12 mouse cellular contexts compared by ENCODE assay signal in the genomic region with DNA sequence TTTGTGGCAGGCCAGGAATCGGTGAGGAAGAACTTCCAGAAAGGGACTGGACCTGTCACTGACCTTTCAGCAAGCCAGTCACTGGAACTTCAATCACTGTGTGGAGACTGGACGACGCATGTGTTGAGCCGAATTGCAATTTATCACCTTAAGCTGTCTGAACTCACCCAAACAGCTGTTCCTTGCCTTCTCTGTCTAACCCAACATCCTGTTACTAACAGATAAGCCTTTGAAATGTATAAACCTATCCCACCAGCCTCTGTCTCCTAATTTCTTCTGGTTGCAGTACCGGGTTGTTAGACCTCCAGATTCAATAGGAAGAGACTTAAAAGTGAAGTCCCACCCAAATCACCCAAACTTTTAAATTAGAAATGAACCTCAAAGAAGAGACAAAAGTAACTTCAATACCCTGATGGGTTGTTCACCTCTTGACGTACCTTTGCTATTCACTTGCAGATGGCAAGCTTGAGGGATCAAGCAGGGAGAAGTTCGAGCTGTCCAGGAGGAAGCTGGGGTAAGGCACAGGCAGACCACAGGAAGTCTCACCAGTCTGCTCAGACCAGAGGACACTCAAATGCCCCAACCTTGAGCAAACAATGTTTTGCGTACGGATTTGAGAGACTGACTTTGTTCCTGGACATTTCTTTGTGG. TPM values are rescaled to one million over a fixed set of nuclear protein-coding genes. Genes with fewer than 3 reads are reported as not detected.
DNase-seq lines count a peak whose midpoint lies in the region; ATAC-seq and TF ChIP-seq lines count a peak whose summit lies in the region.
"Had no signal": no experiment of that assay in that cellular context is flagged by ENCODE, and none has a peak within 500 bp of the region (broad histone marks: within the 10 kb centered on the region; RNA-seq: fewer than 3 reads in every experiment).

No protein-coding gene starts in this region.

- 0 out of 2 replicates have a peak, but pooled peaks have one; percentile 9 for ATAC-seq in forebrain, postnatal 0 days

- H3K4me2 ChIP-seq in forebrain, postnatal 0 days (ENCODE audit: low read depth), result no peak overlapping the region
- H3K4me2 ChIP-seq: embryonic facial prominence, embryonic 15.5 days; limb, embryonic 15.5 days; neural tube, embryonic 13.5 days had no signal

- H3K9me3 ChIP-seq in forebrain, postnatal 0 days (ENCODE audit: low read length), result no peaks in the 10 kb centered on the region
- no peaks in the 10 kb centered on the region for H3K9me3 ChIP-seq in forebrain, embryonic 10.5 days
- H3K9me3 ChIP-seq: embryonic facial prominence, embryonic 15.5 days; limb, embryonic 15.5 days; neural tube, embryonic 13.5 days had no signal

- no peaks in the 10 kb centered on the region for H3K27me3 ChIP-seq in forebrain, postnatal 0 days (ENCODE audit: insufficient read depth, low read length)
- H3K27me3 ChIP-seq in forebrain, embryonic 10.5 days (ENCODE audit: poor library complexity, severe bottlenecking), result no peaks in the 10 kb centered on the region
- H3K27me3 ChIP-seq: embryonic facial prominence, embryonic 15.5 days; limb, embryonic 15.5 days had no signal

- no peaks in the 10 kb centered on the region for H3K36me3 ChIP-seq in forebrain, postnatal 0 days (ENCODE audit: insufficient read depth)
- no peaks in the 10 kb centered on the region for H3K36me3 ChIP-seq in forebrain, embryonic 10.5 days (replicated peaks)
- H3K36me3 ChIP-seq: embryonic facial prominence, embryonic 15.5 days; limb, embryonic 15.5 days; neural tube, embryonic 13.5 days had no signal

- H3K9ac ChIP-seq in forebrain, postnatal 0 days, result no peak overlapping the region
- H3K9ac ChIP-seq: embryonic facial prominence, embryonic 15.5 days; limb, embryonic 15.5 days; neural tube, embryonic 13.5 days had no signal

- WGBS in forebrain, postnatal 0 days, result 72% methylated on average over 9 of the region's 9 CpGs
- 71% methylated on average over 9 of the region's 9 CpGs for WGBS in forebrain, embryonic 10.5 days

- H3K4me3 ChIP-seq in forebrain, postnatal 0 days (ENCODE audit: low read depth, low read length), result no peak overlapping the region
- no peak overlapping the region for H3K4me3 ChIP-seq in forebrain, embryonic 10.5 days
- H3K4me3 ChIP-seq: embryonic facial prominence, embryonic 15.5 days; heart, adult 2 months; limb, embryonic 15.5 days; neural tube, embryonic 13.5 days had no signal

- no peak overlapping the region for H3K27ac ChIP-seq in forebrain, postnatal 0 days (ENCODE audit: low read depth, low read length)
- H3K27ac ChIP-seq in forebrain, embryonic 10.5 days, result no peak overlapping the region
- H3K27ac ChIP-seq: embryonic facial prominence, embryonic 15.5 days; heart, adult 2 months; limb, embryonic 15.5 days; neural tube, embryonic 13.5 days had no signal

- TF ChIP-seq CTCF in forebrain, postnatal 0 days (IDR thresholded peaks at IDR 0.05; ENCODE audit: low read depth), result no peak

- DNase-seq in forebrain, postnatal 0 days, result no peak
- DNase-seq in forebrain, embryonic 10.5 days (ENCODE audit: extremely low spot score, low spot score), result no peak
- peak; percentile 4 for DNase-seq in lung, postnatal 14 days
- no peak for DNase-seq in lung, postnatal 10 days
- peak; percentile 7 for DNase-seq in brain, adult 2 months (ENCODE audit: low read depth, low spot score)
- DNase-seq in naive thymus-derived CD4-positive, alpha-beta T cell, adult 2 months (ENCODE audit: low read depth), result peak; percentile 16
- DNase-seq in left cerebral cortex, adult 8-10 months (ENCODE audit: low spot score in 2 of 2), result no peak
- DNase-seq in cerebellum, postnatal 4 days (ENCODE audit: low spot score in 2 of 2), result no peak

- H3K4me1 ChIP-seq in forebrain, postnatal 0 days (ENCODE audit: insufficient read depth), result no peaks in the 10 kb centered on the region
- no peaks in the 10 kb centered on the region for H3K4me1 ChIP-seq in forebrain, embryonic 10.5 days
- H3K4me1 ChIP-seq: embryonic facial prominence, embryonic 15.5 days; limb, embryonic 15.5 days; neural tube, embryonic 13.5 days had no signal

RNA-seq across cellular contexts. Expression of a gene that starts 13.0 kb away (rescaled TPM):
- 70.9 and 84.2 TPM in 2 replicates for total RNA-seq in forebrain, postnatal 0 days (2014; rRNA removed)
- polyA plus RNA-seq in forebrain, postnatal 0 days (2015; fragmentation: Nextera tagmentation; extraction: Ambion mirVana), result 19.0 and 26.9 TPM in 2 replicates
- 49.5 and 51.2 TPM in 2 replicates for polyA plus RNA-seq in forebrain, embryonic 10.5 days (2016; fragmentation: Nextera tagmentation; extraction: Ambion mirVana)
- total RNA-seq in left cerebral cortex, adult 8-10 months (2022), result 10 to 100 TPM; 23.3 to 28.4 (median 25.9) TPM

RNA-seq across cellular contexts. Expression of a gene that starts 53.3 kb away (rescaled TPM):
- 21.8 and 24.6 TPM in 2 replicates for total RNA-seq in forebrain, postnatal 0 days (2014; rRNA removed)
- polyA plus RNA-seq in forebrain, postnatal 0 days (2015; fragmentation: Nextera tagmentation; extraction: Ambion mirVana), result 30.6 and 35.9 TPM in 2 replicates
- polyA plus RNA-seq in forebrain, embryonic 10.5 days (2016; fragmentation: Nextera tagmentation; extraction: Ambion mirVana), result 28.9 and 30.0 TPM in 2 replicates
- total RNA-seq in left cerebral cortex, adult 8-10 months (2022), result 10 to 100 TPM; 38.0 to 52.0 (median 41.2) TPM

Comparison
In these comparisons a context has a peak if more than half of its experiments do, and no peak if none do; other contexts are left out.
1. DNase-seq: peak in lung, postnatal 14 days (single experiment), brain, adult 2 months (single experiment) and naive thymus-derived CD4-positive, alpha-beta T cell, adult 2 months (single experiment); none in forebrain, postnatal 0 days (single experiment), forebrain, embryonic 10.5 days (single experiment), lung, postnatal 10 days (single experiment), left cerebral cortex, adult 8-10 months (0 of 2) and cerebellum, postnatal 4 days (0 of 2).